Mouse (Mus musculus) lung, adult 2 months (tissue): ENCODE measurements around the gene Smox.

ENCODE experiments used
- CTCF ChIP-seq: fragments of 200-500 bp; IDR thresholded peaks from 2 replicates; pipeline ENCODE4 v1.5.1; 2011; ENCODE audit warnings: mild to moderate bottlenecking, low read length, control low read depth; ENCODE audit not compliant: insufficient read depth
- POLR2A ChIP-seq: fragments of 200-500 bp; IDR thresholded peaks from 2 replicates; pipeline ENCODE4 v1.6.1; 2011; ENCODE audit warnings: low read depth, mild to moderate bottlenecking, control low read depth, low read length, borderline replicate concordance; ENCODE audit errors: extremely low read depth

- TF ChIP-seq CTCF (no peak), POLR2A (no peak)
Measured at GRCm38 (mm10) chr2:131546308-131546700, 55.0 kb downstream of the Smox start.
